Mouse (Mus musculus): ENCODE measurements at regions not wholly inside any gene's neighbourhood (a gene's known extent, or its start where the extent isn't known, plus 50 kb on each side); places are given as distances from the start of the nearest gene placed in this dataset.

- TF ChIP-seq POLR2A (IDR thresholded peaks at IDR 0.05; ENCODE audit: borderline replicate concordance, extremely low read depth, low read depth, low read length) (no peak), CTCF (IDR thresholded peaks at IDR 0.05; ENCODE audit: insufficient read depth, low read length) (no peak)
Measured at GRCm38 (mm10) chr2:137379816-137380215, 263.4 kb upstream of the Jag1 start.

All from lung, adult 2 months (tissue).